Mouse (Mus musculus): ENCODE measurements around the gene Rpl5.

DNA sequence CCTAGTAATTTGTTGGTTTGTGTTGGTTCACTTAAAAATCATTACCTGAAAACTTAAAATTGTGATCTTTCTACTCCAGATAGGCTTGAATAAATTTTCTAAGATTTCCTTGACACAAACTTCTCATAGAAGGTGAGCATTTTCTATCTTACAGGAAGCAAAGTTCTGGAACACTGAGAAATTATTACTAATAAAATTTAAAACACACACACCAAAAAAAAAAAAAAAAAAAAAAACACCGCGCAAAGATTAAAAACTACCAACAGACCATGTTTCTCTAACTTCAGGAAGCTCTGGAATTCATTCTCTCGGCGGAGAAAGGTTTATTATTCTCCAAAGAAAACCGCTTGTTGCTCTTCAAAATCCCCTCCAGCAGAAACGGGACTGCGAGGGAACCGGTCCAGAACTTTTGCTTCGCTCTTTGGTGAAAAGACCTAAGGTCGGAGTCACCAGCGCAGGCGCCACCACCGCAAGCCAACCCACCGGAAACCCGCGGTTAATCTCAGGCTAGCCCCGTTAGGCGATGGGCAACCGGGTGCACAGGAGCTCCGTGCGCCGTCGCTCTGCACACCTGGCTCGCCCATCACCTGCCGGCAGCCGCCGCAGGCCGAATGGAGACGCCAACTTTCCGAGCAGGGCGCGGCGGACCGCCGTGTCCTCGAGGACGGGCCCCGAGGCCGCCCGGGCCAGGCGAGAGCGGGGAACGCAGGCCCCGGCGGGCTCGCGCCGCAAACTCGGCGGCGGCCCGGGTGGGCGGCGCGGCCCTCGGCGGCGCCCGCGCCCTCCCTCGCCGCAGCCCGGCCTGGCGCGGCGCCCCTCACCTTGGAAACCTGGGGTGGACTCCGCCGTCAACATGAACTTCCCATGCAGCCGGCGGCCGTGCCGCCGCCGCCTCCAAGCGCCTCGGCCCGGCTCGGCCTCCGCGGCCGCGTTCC lies 32.1 kb upstream of the Rpl5 start:
- TF ChIP-seq CTCF (IDR thresholded peaks at IDR 0.05; ENCODE audit: insufficient read depth, low read depth, low read length) (no peak), POLR2A (IDR thresholded peaks at IDR 0.05; ENCODE audit: insufficient read depth, low read depth, low read length) (no peak)
